Mouse (Mus musculus): Measurements from ENCODE around the gene Mip.

GRCm38 (mm10) chr10:128184296-128184695 lies 41.3 kb upstream of the Mip start:
- TF ChIP-seq CTCF (IDR thresholded peaks at IDR 0.05; ENCODE audit: control insufficient read depth, insufficient read depth, low read length) (no peak), POLR2A (IDR thresholded peaks at IDR 0.05; ENCODE audit: borderline replicate concordance, control insufficient read depth, low read depth, low read length) (no peak)

Data from bone marrow, adult 2 months (tissue).